Mouse (Mus musculus) intestine, embryonic 14.5 days (tissue): ENCODE results near the gene Cacna1c. TPM values are rescaled to one million over a fixed set of nuclear protein-coding genes. Genes with fewer than 3 reads are reported as not detected.

Experiments
- ATAC-seq: fragments of 200-750 bp; cut with Nextera tagmentation; replicated peaks from 2 replicates; pipeline ENCODE4 v1.8.0; 2017; ENCODE audit warnings: low read depth, moderate number of reproducible peaks, moderate TSS enrichment, moderate library complexity; ENCODE audit not compliant: low FRiP score, low TSS enrichment
- DNase-seq: peaks from one replicate; pipeline ENCODE4 v3.0.0-alpha.2; 2018; ENCODE audit warnings: low spot score
- H3K27ac ChIP-seq: fragments of 300-500 bp; sonication (generic); 2 replicates; pipeline ENCODE4 v1.5.1; 2014; ENCODE audit warnings: low read depth, mild to moderate bottlenecking, control low read depth
- H3K27me3 ChIP-seq: fragments of 300-500 bp; sonication (generic); replicated peaks from 2 replicates; pipeline ENCODE4 v1.6.1; 2014; ENCODE audit warnings: low read length, control low read depth; ENCODE audit not compliant: control insufficient read depth, insufficient read depth
- H3K36me3 ChIP-seq: fragments of 300-500 bp; sonication (generic); 2 replicates; pipeline ENCODE4 v1.6.1; 2014; ENCODE audit warnings: low read length, control low read depth; ENCODE audit not compliant: control insufficient read depth, insufficient read depth
- H3K4me1 ChIP-seq: fragments of 300-500 bp; sonication (generic); replicated peaks from 2 replicates; pipeline ENCODE4 v1.6.1; 2014; ENCODE audit warnings: low read length, control low read depth, mixed read lengths; ENCODE audit not compliant: control insufficient read depth, insufficient read depth
- H3K4me2 ChIP-seq: fragments of 300-500 bp; sonication (generic); 2 replicates; pipeline ENCODE4 v1.6.1; 2014; ENCODE audit warnings: low read length
- H3K4me3 ChIP-seq: fragments of 300-500 bp; sonication (generic); 2 replicates; pipeline ENCODE4 v1.5.1; 2014; ENCODE audit warnings: low read depth, low read length, control low read depth, mixed read lengths
- H3K9ac ChIP-seq: fragments of 300-500 bp; sonication (generic); 2 replicates; pipeline ENCODE4 v1.6.1; 2014; ENCODE audit warnings: mild to moderate bottlenecking, low read length
- H3K9me3 ChIP-seq: fragments of 300-500 bp; sonication (generic); 2 replicates; pipeline ENCODE4 v1.6.1; 2016; ENCODE audit warnings: low read length, control low read depth; ENCODE audit not compliant: control insufficient read depth
- WGBS: fragments of 180-500 bp; shearing (Covaris S2); extraction: QIAGEN DNeasy Blood & Tissue Kit; methylation state at CpG from one replicate; pipeline ENCODE4 v1.1.7; 2014; 5-methylcytosine and 5-hydroxymethylcytosine counted together
- polyA plus RNA-seq: library from polyadenylated mRNA; unstranded; fragments of >200 nt; fragmentation: Nextera tagmentation; extraction: Ambion mirVana; gene quantifications from 2 replicates; pipeline ENCODE4 v1.2.1, GENCODE M21; 2014

The Cacna1c gene
- polyA plus RNA-seq, 1 experiment from 2014 or later: 6.5 TPM

GRCm38 (mm10) chr6:119008638-119009166, 187.5 kb downstream of the Cacna1c start:
- no peaks in the 10 kb centered on the region for H3K27me3 ChIP-seq
- H3K9ac ChIP-seq: no peak overlapping the region
- no peak overlapping the region for H3K4me2 ChIP-seq
- H3K4me1 ChIP-seq: no peaks in the 10 kb centered on the region
- no peaks in the 10 kb centered on the region for H3K36me3 ChIP-seq
- no peak for ATAC-seq
- no peak for DNase-seq
- H3K4me3 ChIP-seq: no peak overlapping the region
- H3K9me3 ChIP-seq: no peaks in the 10 kb centered on the region
- no peak overlapping the region for H3K27ac ChIP-seq
- 60% methylated on average over 7 of the region's 7 CpGs for WGBS

GRCm38 (mm10) chr6:119004596-119004995, 191.6 kb downstream of the Cacna1c start:
- no peaks in the 10 kb centered on the region for H3K27me3 ChIP-seq
- H3K27ac ChIP-seq: no peak overlapping the region
- H3K9me3 ChIP-seq: no peaks in the 10 kb centered on the region
- WGBS: 92% methylated on average over 5 of the region's 5 CpGs
- no peak overlapping the region for H3K4me3 ChIP-seq
- H3K4me2 ChIP-seq: no peak overlapping the region
- H3K36me3 ChIP-seq: no peaks in the 10 kb centered on the region
- ATAC-seq (no peak), DNase-seq (no peak)
- peaks cover 3% of the 10 kb centered on the region; the same call in 1 of the 2 replicates for H3K4me1 ChIP-seq
- no peak overlapping the region for H3K9ac ChIP-seq

- Histone ChIP-seq H3K9me3 (no peaks in the 10 kb centered on the region), H3K4me1 (peaks cover 3% of the 10 kb centered on the region; the same call in 1 of the 2 replicates), H3K4me3 (no peak overlapping the region), H3K27me3 (no peaks in the 10 kb centered on the region), H3K9ac (no peak overlapping the region), H3K36me3 (no peaks in the 10 kb centered on the region), H3K27ac (no peak overlapping the region), H3K4me2 (no peak overlapping the region)
- WGBS: 42% methylated on average over 2 of the region's 2 CpGs
- ATAC-seq (no peak), DNase-seq (no peak)
Observed at GRCm38 (mm10) chr6:119001442-119001841, 194.8 kb downstream of the Cacna1c start.

GRCm38 (mm10) chr6:119000255-119000654, 196.0 kb downstream of the Cacna1c start:
- Histone ChIP-seq H3K4me1 (peaks cover 3% of the 10 kb centered on the region; the same call in 1 of the 2 replicates), H3K4me2 (no peak overlapping the region), H3K27me3 (no peaks in the 10 kb centered on the region), H3K9me3 (no peaks in the 10 kb centered on the region), H3K36me3 (no peaks in the 10 kb centered on the region), H3K9ac (no peak overlapping the region), H3K27ac (no peak overlapping the region), H3K4me3 (no peak overlapping the region)
- 64% methylated on average over 3 of the region's 3 CpGs for WGBS
- DNase-seq (no peak), ATAC-seq (no peak)

- 89% methylated on average over 2 of the region's 2 CpGs for WGBS
- ATAC-seq: no peak
Observed at GRCm38 (mm10) chr6:118999329-118999875, 196.8 kb downstream of the Cacna1c start.

GRCm38 (mm10) chr6:118997397-118997796, 198.8 kb downstream of the Cacna1c start:
- Histone ChIP-seq H3K4me1 (peaks cover 3% of the 10 kb centered on the region; the same call in 1 of the 2 replicates), H3K4me2 (no peak overlapping the region), H3K9me3 (no peaks in the 10 kb centered on the region), H3K9ac (no peak overlapping the region), H3K27me3 (no peaks in the 10 kb centered on the region), H3K4me3 (no peak overlapping the region), H3K36me3 (no peaks in the 10 kb centered on the region), H3K27ac (no peak overlapping the region)
- 95% methylated on average over 4 of the region's 4 CpGs for WGBS
- ATAC-seq (no peak), DNase-seq (no peak)

More at GRCm38 (mm10) chr6:118999329-118999875, 196.8 kb downstream of the Cacna1c start:
- Histone ChIP-seq H3K4me1 (peaks cover 3% of the 10 kb centered on the region; the same call in 1 of the 2 replicates), H3K36me3 (no peaks in the 10 kb centered on the region), H3K27me3 (no peaks in the 10 kb centered on the region), H3K4me3 (no peak overlapping the region), H3K9ac (no peak overlapping the region), H3K27ac (no peak overlapping the region), H3K4me2 (no peak overlapping the region), H3K9me3 (no peaks in the 10 kb centered on the region)
- no peak for DNase-seq

- H3K27ac ChIP-seq: no peak overlapping the region
- H3K27me3 ChIP-seq: no peaks in the 10 kb centered on the region
- ATAC-seq (no peak), DNase-seq (no peak)
- H3K9me3 ChIP-seq: no peaks in the 10 kb centered on the region
- no peaks in the 10 kb centered on the region for H3K36me3 ChIP-seq
- no peaks in the 10 kb centered on the region for H3K4me1 ChIP-seq
- H3K9ac ChIP-seq: no peak overlapping the region
- WGBS: 75% methylated on average over 9 of the region's 9 CpGs
- H3K4me2 ChIP-seq: no peak overlapping the region
- no peak overlapping the region for H3K4me3 ChIP-seq
Observed at GRCm38 (mm10) chr6:118994272-118995061, 201.8 kb downstream of the Cacna1c start.

- Histone ChIP-seq H3K27ac (no peak overlapping the region), H3K4me2 (no peak overlapping the region), H3K36me3 (no peaks in the 10 kb centered on the region), H3K9me3 (no peaks in the 10 kb centered on the region), H3K27me3 (no peaks in the 10 kb centered on the region), H3K4me1 (no peaks in the 10 kb centered on the region), H3K4me3 (no peak overlapping the region), H3K9ac (no peak overlapping the region)
- DNase-seq: no peak
- ATAC-seq: no peak
- WGBS: 77% methylated on average over 6 of the region's 6 CpGs
Observed at GRCm38 (mm10) chr6:118992391-118992790, 203.8 kb downstream of the Cacna1c start.
